Mouse (Mus musculus): ENCODE measurements at regions not wholly inside any gene's neighbourhood (a gene's known extent, or its start where the extent isn't known, plus 50 kb on each side); places are given as distances from the start of the nearest gene placed in this dataset.

- TF ChIP-seq CTCF (IDR thresholded peaks at IDR 0.05; ENCODE audit: insufficient read depth, low read depth, low read length) (no peak), POLR2A (IDR thresholded peaks at IDR 0.05; ENCODE audit: insufficient read depth, low read depth, low read length) (no peak)
Measured at GRCm38 (mm10) chr9:30758121-30758520, 164.1 kb downstream of the Adamts15 start.

All from olfactory bulb, adult 2 months (tissue).